Mouse (Mus musculus) ES-E14 (cell line): ENCODE measurements around the gene Rel.

Source experiments
- CHD2 ChIP-seq: IDR thresholded peaks from 2 replicates; pipeline ENCODE4 v1.6.1; 2014; ENCODE audit warnings: mild to moderate bottlenecking, low read depth, low read length, inconsistent platforms
- MAFK ChIP-seq: IDR thresholded peaks from 2 replicates; pipeline ENCODE4 v1.6.1; 2014; ENCODE audit warnings: mild to moderate bottlenecking, low read depth, low read length, inconsistent platforms; ENCODE audit not compliant: insufficient read depth

DNA sequence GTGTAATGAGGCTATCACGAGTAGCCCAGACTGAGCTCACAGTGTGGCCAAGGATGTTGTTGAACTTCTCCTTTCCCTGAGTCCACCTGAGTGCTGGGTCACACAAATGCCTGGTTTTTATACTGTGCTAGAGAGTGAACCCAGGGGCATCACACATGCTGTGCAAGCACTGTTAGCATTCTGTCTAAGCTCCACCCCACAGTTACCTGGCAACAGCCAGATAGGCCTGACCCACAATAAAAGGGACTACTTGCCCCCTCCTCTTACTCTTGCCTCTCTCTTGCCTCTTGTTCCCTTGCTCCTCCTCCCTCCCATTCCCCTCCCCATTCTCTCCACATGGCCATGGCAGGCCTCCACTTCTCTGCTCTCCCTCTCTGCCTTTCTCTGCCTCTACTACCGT lies 48.4 kb downstream of the Rel start:
- TF ChIP-seq CHD2, result no peak
- TF ChIP-seq MAFK, result no peak
